Mouse (Mus musculus) heart, adult 2 months (tissue): ENCODE data around the gene 4931406C07Rik.
A peak's percentile ranks its signal among the peaks of the same experiment; 100 is the strongest.
"Not testable (repeated sequence)": the region's sequence is repeated elsewhere in the genome, so short reads cannot be mapped to it uniquely, and the experiment has no call there.

ENCODE experiments used
- CTCF ChIP-seq: fragments of 200-600 bp; IDR thresholded peaks from 2 replicates; pipeline ENCODE4 v1.8.1; 2022; ENCODE audit warnings: antibody characterized with exemption, mild to moderate bottlenecking, moderate library complexity
- POLR2A ChIP-seq: fragments of 200-500 bp; IDR thresholded peaks from 2 replicates; pipeline ENCODE4 v1.6.1; 2011; ENCODE audit warnings: mild to moderate bottlenecking, low read depth, low read length, control low read depth; ENCODE audit not compliant: insufficient read depth

DNA sequence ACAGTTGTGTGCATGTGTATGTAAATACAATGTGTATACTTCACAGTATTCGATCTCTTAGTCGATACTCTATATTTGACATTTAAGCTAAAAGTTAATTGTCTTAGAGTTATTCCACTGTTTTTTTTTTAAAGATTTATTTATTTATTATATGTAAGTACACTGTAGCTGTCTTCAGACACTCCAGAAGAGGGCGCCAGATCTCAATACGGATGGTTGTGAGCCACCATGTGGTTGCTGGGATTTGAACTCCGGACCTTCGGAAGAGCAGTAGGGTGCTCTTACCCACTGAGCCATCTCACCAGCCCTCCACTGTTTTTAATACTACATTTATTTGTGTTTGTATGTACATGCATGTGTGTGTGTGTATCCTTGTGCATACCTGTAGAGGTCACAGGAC lies 4.2 kb downstream of the 4931406C07Rik start:
- peak; percentile 56 for TF ChIP-seq CTCF
- not testable (repeated sequence) for TF ChIP-seq POLR2A
